In genomic region chr8:35933186-35934114, GRCm38 (mm10) we compare ENCODE assay signal across 10 mouse cellular contexts.
A peak's percentile ranks its signal among the peaks of the same experiment; 100 is the strongest.
DNase-seq lines count a peak whose midpoint lies in the region; ATAC-seq and TF ChIP-seq lines count a peak whose summit lies in the region.
"Had no signal": no experiment of that assay in that cellular context is flagged by ENCODE, and none has a peak within 500 bp of the region (broad histone marks: within the 10 kb centered on the region; RNA-seq: fewer than 3 reads in every experiment).

No protein-coding gene starts in this region.

- 64% methylated on average over 13 of the region's 13 CpGs for WGBS in lung, embryonic 14.5 days
- 22% methylated on average over 13 of the region's 13 CpGs for WGBS in neural tube, embryonic 15.5 days

- DNase-seq in lung, embryonic 14.5 days, result no peak
- no peak for DNase-seq in lung, postnatal 36 days
- peak; percentile 45 to 50 for DNase-seq in frontal cortex, postnatal 10 days (ENCODE audit: low spot score in 2 of 2)
- DNase-seq in layer of hippocampus, adult 9-11 months, result peak; percentile 93
- DNase-seq in spleen, adult 18-20 months, result no peak
- DNase-seq in embryo, embryonic 11 days, result no peak

- H3K4me2 ChIP-seq in lung, embryonic 14.5 days, result no peak overlapping the region
- no peak overlapping the region for H3K4me2 ChIP-seq in neural tube, embryonic 15.5 days
- H3K4me2 ChIP-seq: embryonic facial prominence, embryonic 13.5 days; liver, embryonic 15.5 days had no signal

- H3K4me1 ChIP-seq in lung, embryonic 14.5 days (ENCODE audit: insufficient read depth), result peaks cover 5% of the 10 kb centered on the region; the same call in 1 of the 2 replicates
- H3K4me1 ChIP-seq in neural tube, embryonic 15.5 days, result peaks cover 9% of the 10 kb centered on the region; the same call in 1 of the 2 replicates
- H3K4me1 ChIP-seq: embryonic facial prominence, embryonic 13.5 days; liver, embryonic 15.5 days had no signal

- H3K4me3 ChIP-seq in lung, embryonic 14.5 days (ENCODE audit: low read depth, low read length), result no peak overlapping the region
- no peak overlapping the region for H3K4me3 ChIP-seq in neural tube, embryonic 15.5 days (replicated peaks)
- H3K4me3 ChIP-seq: embryonic facial prominence, embryonic 13.5 days; liver, embryonic 15.5 days had no signal

- H3K36me3 ChIP-seq in lung, embryonic 14.5 days (ENCODE audit: insufficient read depth), result no peaks in the 10 kb centered on the region
- H3K36me3 ChIP-seq in neural tube, embryonic 15.5 days, result no peaks in the 10 kb centered on the region
- H3K36me3 ChIP-seq: embryonic facial prominence, embryonic 13.5 days; liver, embryonic 15.5 days had no signal

- no peak for TF ChIP-seq CTCF in lung, embryonic 14.5 days (IDR thresholded peaks at IDR 0.05; ENCODE audit: low read depth)

- no peaks in the 10 kb centered on the region; the same call in 1 of the 2 replicates for H3K9me3 ChIP-seq in lung, embryonic 14.5 days (ENCODE audit: low read depth, low read length)
- H3K9me3 ChIP-seq in neural tube, embryonic 15.5 days (replicated peaks), result no peaks in the 10 kb centered on the region
- H3K9me3 ChIP-seq: embryonic facial prominence, embryonic 13.5 days; liver, embryonic 15.5 days had no signal

- 0 out of 2 replicates have a peak overlapping the region, but pooled peaks have one; percentile 13 for H3K27ac ChIP-seq in lung, embryonic 14.5 days (ENCODE audit: low read depth)
- H3K27ac ChIP-seq in neural tube, embryonic 15.5 days (replicated peaks), result peak overlapping the region; percentile 74
- H3K27ac ChIP-seq: embryonic facial prominence, embryonic 13.5 days; liver, embryonic 15.5 days had no signal

- H3K9ac ChIP-seq in lung, embryonic 14.5 days, result no peak overlapping the region
- H3K9ac ChIP-seq in neural tube, embryonic 15.5 days (replicated peaks), result no peak overlapping the region; the same call in 1 of the 2 replicates
- H3K9ac ChIP-seq: embryonic facial prominence, embryonic 13.5 days; liver, embryonic 15.5 days had no signal

- H3K27me3 ChIP-seq in lung, embryonic 14.5 days (ENCODE audit: insufficient read depth, low read length), result no peaks in the 10 kb centered on the region
- H3K27me3 ChIP-seq in neural tube, embryonic 15.5 days (replicated peaks), result no peaks in the 10 kb centered on the region
- H3K27me3 ChIP-seq: embryonic facial prominence, embryonic 13.5 days; liver, embryonic 15.5 days had no signal

- no peak for ATAC-seq in lung, embryonic 14.5 days (ENCODE audit: insufficient read depth)
- peak; percentile 94 for ATAC-seq in neural tube, embryonic 15.5 days (ENCODE audit: low FRiP score)
- ATAC-seq in megakaryocyte progenitor cell, adult 5-6 weeks (replicated peaks; ENCODE audit: poor library complexity), result no peak

Comparison
In these comparisons a context has a peak if more than half of its experiments do, and no peak if none do; other contexts are left out.
1. DNase-seq: peak in frontal cortex, postnatal 10 days (2 of 2) and layer of hippocampus, adult 9-11 months (single experiment); none in lung, embryonic 14.5 days (single experiment), lung, postnatal 36 days (single experiment), spleen, adult 18-20 months (0 of 2) and embryo, embryonic 11 days (single experiment).